Mouse (Mus musculus) MEL-GATA-1-ER (cell line): ENCODE data around the gene Ptprd.

Source experiments
- DNase-seq: peaks from one replicate; pipeline ENCODE4 v3.0.0-alpha.2; 2012; ENCODE audit warnings: low read depth; ENCODE audit errors: extremely low read depth

Gene Ptprd

DNA sequence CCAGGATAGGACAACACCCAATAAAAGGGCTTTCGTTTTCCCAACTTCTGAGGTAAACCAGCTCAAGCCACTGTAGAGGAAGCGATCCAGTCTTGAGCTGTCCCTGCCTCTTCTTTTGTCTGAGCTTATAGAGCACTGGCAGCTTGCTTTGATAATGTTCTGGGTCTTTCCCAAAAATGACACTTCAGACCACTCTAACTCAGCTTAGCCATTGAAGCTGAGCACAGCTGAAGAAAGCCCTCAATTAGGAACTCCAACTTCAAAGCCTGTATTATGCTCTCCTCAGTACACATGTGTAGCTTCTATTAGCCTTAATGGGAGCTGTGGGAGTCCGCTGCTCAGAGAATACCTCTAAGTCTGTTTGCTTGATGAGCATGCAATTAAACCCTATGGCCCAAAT is 1988.0 kb downstream of the Ptprd start:
- no peak for DNase-seq

DNA sequence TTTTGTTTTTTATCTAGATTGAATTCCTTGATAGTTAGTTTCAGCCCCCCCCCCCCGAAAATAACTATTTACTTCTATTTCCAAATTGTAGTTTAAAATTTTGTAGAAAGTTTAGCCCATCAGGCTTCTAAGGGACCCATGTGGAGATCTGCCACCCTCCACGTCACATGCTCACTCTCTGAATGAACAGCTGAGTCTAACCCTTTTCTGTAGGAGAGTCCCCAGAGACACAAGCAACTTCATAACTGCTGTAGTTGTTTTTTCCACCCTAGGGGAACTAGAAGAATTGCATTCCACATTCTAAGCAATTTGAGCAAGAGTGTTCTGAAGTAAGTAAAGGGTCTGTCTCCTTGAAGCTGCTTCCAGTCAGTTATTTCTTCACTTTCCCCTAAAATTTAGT is 1989.2 kb downstream of the Ptprd start:
- no peak for DNase-seq

- DNase-seq: no peak
Observed at GRCm38 (mm10) chr4:76218065-76218464, 1993.7 kb downstream of the Ptprd start.

DNA sequence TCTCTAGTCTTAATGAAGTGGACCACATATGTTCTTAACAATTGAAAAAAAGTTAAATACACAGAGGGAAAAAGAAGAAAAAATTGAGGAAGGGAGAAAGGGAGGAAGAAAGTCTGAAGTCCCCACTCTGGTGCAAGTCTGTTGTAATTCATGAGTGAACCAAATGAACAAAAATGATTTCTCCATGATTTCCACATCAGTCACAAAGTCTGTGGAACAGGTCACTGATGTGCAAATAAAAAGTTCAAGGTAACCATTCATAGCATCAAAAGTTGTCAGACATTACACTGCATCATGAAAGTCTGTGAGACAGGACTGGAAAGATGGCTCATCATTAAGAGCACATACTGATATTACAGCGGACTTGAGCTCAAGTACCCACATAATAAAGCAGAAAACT is 1996.6 kb downstream of the Ptprd start:
- DNase-seq: no peak

DNA sequence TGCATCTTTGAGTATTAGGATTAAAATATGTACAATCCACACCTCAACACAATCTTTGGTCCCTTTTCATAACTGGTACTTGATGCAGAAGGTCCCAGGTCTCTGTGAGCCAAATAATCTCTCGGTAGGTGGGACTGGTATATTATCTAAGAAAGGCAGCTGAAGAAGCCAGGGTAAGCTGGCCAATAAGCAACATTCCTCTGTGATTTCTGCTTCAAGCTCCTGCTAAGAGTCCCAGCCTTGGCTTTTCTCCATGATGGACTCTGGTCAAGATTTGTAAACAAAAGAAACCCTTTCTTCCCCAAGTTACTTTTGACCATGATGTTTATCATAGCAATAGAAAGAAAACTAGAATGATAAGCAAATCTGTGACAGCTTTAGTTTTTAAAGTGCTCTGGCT is 2012.4 kb downstream of the Ptprd start:
- DNase-seq: no peak

DNA sequence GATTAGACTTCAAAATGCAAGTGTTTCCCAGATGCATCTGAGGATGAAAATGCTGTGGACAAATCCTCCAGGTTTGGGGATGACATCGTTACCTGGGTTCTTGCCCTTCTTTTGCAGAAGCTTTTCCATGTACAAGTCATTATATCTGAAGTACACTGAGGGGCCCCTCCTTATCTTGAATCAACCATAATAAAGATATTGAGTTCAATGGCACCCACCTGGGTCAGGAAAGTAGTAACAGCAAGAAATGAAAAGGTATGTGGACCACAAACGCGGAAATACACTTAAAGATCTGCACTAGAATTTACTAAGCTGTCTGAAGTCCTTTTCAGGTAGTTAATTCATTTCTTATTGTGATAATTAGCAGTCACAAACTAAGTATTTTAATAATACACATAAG is 2017.0 kb downstream of the Ptprd start:
- DNase-seq: no peak

GRCm38 (mm10) chr4:76193496-76193895 is 2018.3 kb downstream of the Ptprd start:
- DNase-seq: no peak

GRCm38 (mm10) chr4:76192031-76192430 is 2019.7 kb downstream of the Ptprd start:
- no peak for DNase-seq

GRCm38 (mm10) chr4:76190788-76191187 is 2021.0 kb downstream of the Ptprd start:
- no peak for DNase-seq

DNA sequence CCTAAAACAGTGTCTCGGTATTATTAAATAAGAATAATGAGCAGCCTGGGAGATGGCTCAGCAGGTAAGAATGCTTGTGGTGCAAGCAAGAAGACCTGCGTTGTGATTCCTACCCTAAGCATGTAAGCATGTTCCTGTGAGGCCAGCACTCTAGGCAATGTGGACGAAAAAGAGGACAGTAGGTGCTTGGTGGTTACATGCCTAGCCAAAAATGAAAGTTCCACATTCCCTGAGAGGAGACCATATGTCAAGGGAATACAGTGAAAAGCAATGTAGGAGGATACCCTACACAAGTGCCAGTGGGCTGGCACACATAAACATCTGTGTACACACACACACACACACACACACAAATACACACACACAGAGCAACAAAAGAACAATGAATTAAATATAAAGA is 2028.7 kb downstream of the Ptprd start:
- DNase-seq: no peak

GRCm38 (mm10) chr4:76179497-76179896 is 2032.3 kb downstream of the Ptprd start:
- no peak for DNase-seq

DNA sequence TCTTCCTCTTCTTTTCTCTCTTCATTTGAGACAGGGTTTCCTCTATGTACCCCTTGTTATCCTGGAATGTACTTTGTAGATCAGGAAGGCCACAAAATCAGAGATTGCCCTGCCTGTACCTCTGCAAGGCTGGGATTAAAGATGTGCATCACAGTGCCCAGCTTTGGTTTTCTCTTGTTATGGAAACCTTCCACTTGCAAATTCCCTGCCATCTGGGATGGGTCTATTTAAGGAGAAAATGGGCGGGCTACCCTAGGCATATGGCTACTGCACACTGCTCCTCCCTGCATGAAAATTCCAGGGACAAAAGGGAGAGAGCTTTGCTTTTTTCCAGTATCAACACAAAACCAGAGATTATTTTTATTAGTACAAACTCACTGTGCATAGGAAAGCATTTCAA is 2036.7 kb downstream of the Ptprd start:
- DNase-seq: no peak

GRCm38 (mm10) chr4:76155750-76156149 is 2056.0 kb downstream of the Ptprd start:
- DNase-seq: no peak

DNA sequence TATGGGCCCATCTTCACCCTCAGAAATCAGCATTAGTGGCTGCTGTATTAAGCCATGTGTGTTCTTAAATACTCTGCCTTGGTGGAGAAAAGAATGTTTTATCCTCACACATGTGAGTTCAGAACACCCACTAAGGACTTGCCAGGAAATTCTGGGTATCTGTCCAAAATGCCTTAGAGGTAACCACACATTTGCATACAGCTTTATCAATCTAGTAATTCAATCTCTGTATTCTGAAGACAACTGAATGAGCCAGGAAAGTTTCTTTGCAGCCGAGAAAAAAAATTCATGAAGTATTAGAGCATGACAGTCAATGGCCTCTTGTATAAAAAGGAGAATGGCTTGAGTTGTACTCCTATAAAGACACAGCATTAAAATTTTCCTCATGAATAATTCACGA is 2057.6 kb downstream of the Ptprd start:
- DNase-seq: no peak

- no peak for DNase-seq
Observed at GRCm38 (mm10) chr4:76144925-76145324, 2066.8 kb downstream of the Ptprd start.

DNA sequence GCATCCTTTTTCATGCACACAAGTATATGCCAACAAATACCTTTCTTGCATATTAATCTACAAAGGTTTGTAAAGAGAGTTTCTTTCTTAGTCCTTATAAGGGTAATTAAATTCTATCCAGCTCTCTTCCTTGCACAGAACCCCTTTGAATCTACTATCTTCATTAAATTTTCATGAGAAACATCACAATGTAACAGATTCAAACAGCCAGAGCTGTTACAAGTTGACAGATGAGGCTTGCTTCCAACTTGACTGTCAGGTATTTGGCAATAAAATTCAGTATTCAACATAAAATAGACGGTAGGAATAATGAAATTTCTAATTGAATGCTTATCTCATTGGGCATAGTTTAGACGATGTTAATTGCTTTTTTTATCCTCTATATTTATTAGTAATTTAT is 2067.4 kb downstream of the Ptprd start:
- DNase-seq: no peak

- DNase-seq: no peak
Observed at GRCm38 (mm10) chr4:76137901-76138300, 2073.9 kb downstream of the Ptprd start.

DNA sequence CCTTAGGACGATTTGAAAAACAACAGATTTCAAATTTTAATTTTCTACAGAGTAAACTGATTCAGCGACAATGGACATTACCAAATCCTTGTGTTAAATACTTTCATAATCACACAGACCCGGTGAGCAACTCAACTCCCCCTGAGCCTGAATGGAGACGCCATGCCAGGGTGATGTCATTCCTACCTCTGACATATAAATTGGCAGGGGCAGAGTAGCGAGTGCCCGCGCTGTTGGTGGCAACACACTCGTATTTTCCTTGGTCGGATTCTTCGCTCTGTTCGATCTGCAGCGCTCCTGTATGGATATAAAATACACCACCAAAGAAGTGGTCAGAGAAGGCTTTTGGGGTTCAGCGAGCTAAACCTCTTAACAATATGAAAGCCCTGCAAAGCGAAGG is 2075.1 kb downstream of the Ptprd start:
- DNase-seq: no peak

- DNase-seq: no peak
Observed at GRCm38 (mm10) chr4:76091845-76092244, 2119.9 kb downstream of the Ptprd start.

DNA sequence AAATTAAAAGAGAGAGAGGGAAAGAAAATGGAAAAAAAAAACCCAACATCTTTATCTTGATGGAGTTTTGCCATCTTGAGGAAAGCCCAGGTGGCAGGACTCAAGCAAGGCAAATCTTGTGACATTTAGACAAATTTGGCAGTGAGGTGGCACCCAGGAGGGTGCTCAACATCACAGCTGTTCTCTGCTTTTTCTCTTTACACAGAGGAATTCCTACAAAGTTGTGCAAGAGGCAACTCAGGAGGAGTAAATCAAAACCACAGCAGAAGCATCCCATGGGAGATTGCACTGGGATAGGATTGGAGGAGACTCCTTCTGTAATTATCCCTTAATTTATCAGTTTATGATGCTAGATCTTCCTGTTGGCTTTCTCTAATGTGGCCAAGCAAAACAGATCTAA is 2121.9 kb downstream of the Ptprd start:
- no peak for DNase-seq

DNA sequence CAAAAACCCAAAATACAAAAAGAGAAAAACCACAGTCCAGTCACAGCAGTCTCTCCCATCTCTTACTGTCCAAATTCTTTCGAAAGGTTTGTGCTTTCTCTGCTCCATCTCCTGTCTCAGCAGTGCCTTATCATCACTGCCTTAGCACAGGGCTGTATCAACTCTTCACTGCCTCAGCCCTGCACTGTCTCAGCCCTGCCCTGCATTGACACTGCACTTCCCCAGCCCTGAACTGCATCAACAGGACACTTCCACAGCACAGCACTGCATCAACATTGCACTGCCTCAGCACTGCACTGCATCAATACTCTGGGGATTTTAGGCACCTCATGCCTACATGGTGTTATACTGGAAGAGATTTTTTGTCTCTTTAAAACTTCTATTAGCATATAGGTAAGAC is 2135.7 kb downstream of the Ptprd start:
- no peak for DNase-seq

DNA sequence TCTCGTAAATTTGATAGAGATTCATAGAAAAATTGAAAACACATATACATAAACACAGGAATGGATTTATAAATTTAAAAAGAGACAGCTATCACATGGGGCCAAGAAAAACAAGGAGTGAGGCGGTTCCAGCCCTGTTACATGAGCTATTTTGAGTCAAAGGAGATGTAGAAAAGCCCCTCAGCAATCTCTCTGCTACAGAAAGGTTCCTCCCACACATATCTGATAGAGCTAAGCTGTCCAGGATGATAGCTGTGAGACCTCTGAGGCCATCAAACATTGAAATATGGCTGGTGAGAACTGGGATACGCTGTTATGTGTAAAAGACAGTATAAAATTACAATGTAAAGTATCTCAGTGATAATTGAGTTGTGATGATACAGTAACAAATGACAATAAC is 2138.5 kb downstream of the Ptprd start:
- no peak for DNase-seq

DNA sequence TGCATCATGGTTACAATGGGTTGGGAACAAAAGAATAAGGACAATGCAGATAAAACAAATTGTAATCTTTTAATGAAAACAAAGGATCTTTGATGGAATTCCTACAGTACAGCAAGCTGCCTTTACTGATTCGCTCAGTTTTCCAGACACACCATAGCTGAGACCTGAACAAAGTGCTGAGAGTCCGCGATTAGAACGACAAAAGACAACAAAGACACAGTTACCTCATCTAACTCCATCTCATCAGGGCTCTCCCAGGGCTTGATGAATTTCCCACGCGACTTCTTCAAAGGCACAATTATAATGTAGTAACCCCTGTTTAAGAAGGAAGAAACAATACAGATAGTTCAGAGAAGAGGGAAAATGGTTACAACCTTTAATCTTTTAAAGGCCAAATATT is 2140.0 kb downstream of the Ptprd start:
- no peak for DNase-seq

DNA sequence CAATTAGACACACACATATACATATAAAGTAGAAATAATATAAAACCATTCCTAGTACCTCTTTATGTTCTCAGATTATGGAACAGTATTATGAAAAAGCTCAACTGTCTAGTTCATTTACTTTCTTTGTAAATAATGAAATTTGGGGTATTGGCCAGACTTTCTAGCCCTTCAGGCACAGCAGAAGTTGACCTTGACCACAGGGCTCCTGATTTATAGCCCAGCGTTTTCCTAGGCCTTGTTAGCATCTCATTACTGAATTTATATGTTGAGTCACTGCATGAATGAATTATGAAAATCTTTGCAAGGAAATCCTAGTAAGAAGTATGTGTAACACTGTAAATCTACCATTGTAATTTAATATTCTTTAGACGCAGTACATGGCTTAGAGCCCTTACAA is 2154.9 kb downstream of the Ptprd start:
- no peak for DNase-seq

DNA sequence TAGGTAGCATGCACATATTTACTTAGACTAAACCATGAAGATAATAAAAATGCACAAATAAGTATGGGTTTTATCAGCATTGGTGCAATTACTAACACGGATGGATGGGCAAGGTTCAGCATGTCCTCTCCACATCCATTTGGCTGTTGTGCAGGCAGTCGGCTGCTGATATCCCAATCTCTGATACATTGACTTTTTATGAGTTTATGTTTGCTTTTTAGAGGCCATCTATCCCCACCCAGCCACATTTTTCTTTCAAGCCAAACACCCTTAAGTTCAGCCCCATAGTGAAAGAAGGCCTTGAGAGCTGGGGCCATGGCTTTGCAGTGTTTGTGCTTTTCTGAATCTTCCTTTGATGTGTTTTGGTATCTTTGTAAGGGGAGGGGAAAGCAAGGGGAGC is 2166.1 kb downstream of the Ptprd start:
- no peak for DNase-seq
